Mouse (Mus musculus): ENCODE data around the gene Acaca. TPM values are rescaled to one million over a fixed set of nuclear protein-coding genes. Genes with fewer than 3 reads are reported as not detected.

Gene Acaca
- total RNA-seq, 2 experiments from 2014 or later: 488 to 991 TPM

- no peak for DNase-seq (ENCODE audit: low spot score in 2 of 2)
Observed at GRCm38 (mm10) chr11:84442554-84443331, 313.3 kb downstream of the Acaca start.

Other genes with a start within 250 kb of the Acaca start
- gene Ddx52, start 187.6 kb upstream of the Acaca start, total RNA-seq (2021): 10 to 100 TPM; 19.8 TPM
- gene Synrg, start 165.2 kb upstream of the Acaca start, total RNA-seq (2021): 10 to 100 TPM; 43.0 to 49.4 TPM
- 10 to 100 TPM in 1 of 2 experiments, 1 to 10 TPM in 1; 6.7 to 19.3 TPM for gene Dusp14, start 60.4 kb upstream of the Acaca start, total RNA-seq (2021)
- gene Tada2a, start 72 bp upstream of the Acaca start, total RNA-seq (2021): 10 to 100 TPM; 12.5 to 12.6 TPM
- gene Gm11437, start 37.8 kb downstream of the Acaca start, total RNA-seq (2021): not detected